Mouse (Mus musculus): Measurements from ENCODE around the gene P4ha3.

GRCm38 (mm10) chr7:100250667-100251066, 34.7 kb upstream of the P4ha3 start:
- TF ChIP-seq CTCF (IDR thresholded peaks at IDR 0.05; ENCODE audit: control insufficient read depth, insufficient read depth, insufficient read length) (no peak), MYOD1 (IDR thresholded peaks at IDR 0.05; ENCODE audit: control insufficient read depth, insufficient read length, low read depth) (no peak), MAX (IDR thresholded peaks at IDR 0.05) (no peak)
